In genomic region chr7:12921705-12922465, GRCm38 (mm10) we compare ENCODE assay signal across 8 mouse cellular contexts. TPM values are rescaled to one million over a fixed set of nuclear protein-coding genes. Genes with fewer than 3 reads are reported as not detected.
DNase-seq lines count a peak whose midpoint lies in the region; ATAC-seq and TF ChIP-seq lines count a peak whose summit lies in the region.

Rps5 (plus strand) TSS chr7:12922290.

- peak within 1 kb of the TSS; percentile 97 for H3K4me2 ChIP-seq in heart, embryonic 11.5 days
- peak within 1 kb of the TSS; percentile 92 for H3K4me2 ChIP-seq in kidney, embryonic 16.5 days (replicated peaks; ENCODE audit: low read depth, low read length)
- H3K4me2 ChIP-seq in myocyte (ENCODE audit: low read depth): peak within 1 kb of the TSS; percentile 95

- H3K79me2 ChIP-seq in C2C12 (ENCODE audit: control insufficient read depth, insufficient read depth): peaks cover 34% of the 10 kb centered on the region
- peaks cover 5% of the 10 kb centered on the region; the same call in 1 of the 2 replicates for H3K79me2 ChIP-seq in liver, adult 2 months (ENCODE audit: control insufficient read depth, insufficient read depth, low read length)
- peaks cover 22% of the 10 kb centered on the region for H3K79me2 ChIP-seq in myocyte (ENCODE audit: control insufficient read depth, insufficient read depth)

- TF ChIP-seq CTCF in C2C12 (IDR thresholded peaks at IDR 0.05; ENCODE audit: control insufficient read depth, insufficient read depth, insufficient read length): peak; percentile 7
- TF ChIP-seq CTCF in brain, embryonic 14.5 days (IDR thresholded peaks at IDR 0.05; ENCODE audit: borderline replicate concordance, extremely low read depth, insufficient read depth, insufficient read length): peak; percentile 91
- TF ChIP-seq CTCF in liver, adult 2 months (IDR thresholded peaks at IDR 0.05; ENCODE audit: low read depth, low read length): peak; percentile 69

- under 1% methylated on average over 55 of the region's 55 CpGs for WGBS in heart, embryonic 11.5 days (ENCODE audit: insufficient replicate concordance)
- WGBS in kidney, embryonic 16.5 days: under 1% methylated on average over 55 of the region's 55 CpGs
- WGBS in liver, adult 2 months: under 1% methylated on average over 55 of the region's 55 CpGs

- H3K27ac ChIP-seq in heart, embryonic 11.5 days (ENCODE audit: low read depth, low read length): peak within 1 kb of the TSS; percentile 70
- H3K27ac ChIP-seq in kidney, embryonic 16.5 days (ENCODE audit: low read length): peak within 1 kb of the TSS; percentile 94
- peak within 1 kb of the TSS; percentile 86 for H3K27ac ChIP-seq in liver, adult 2 months (replicated peaks; ENCODE audit: insufficient read depth, low read depth, low read length)

- H3K9ac ChIP-seq in heart, embryonic 11.5 days (ENCODE audit: low read depth, low read length): peak within 1 kb of the TSS; percentile 96
- peak within 1 kb of the TSS; percentile 96 for H3K9ac ChIP-seq in kidney, embryonic 16.5 days (replicated peaks; ENCODE audit: low read length)
- H3K9ac ChIP-seq in liver, adult 2 months (ENCODE audit: low read depth, low read length): peak within 1 kb of the TSS; percentile 85

- peaks cover 31% of the 10 kb centered on the region for H3K79me3 ChIP-seq in C2C12 (ENCODE audit: low read depth)

- H3K36me3 ChIP-seq in C2C12 (ENCODE audit: control insufficient read depth, insufficient read depth): peaks cover 44% of the 10 kb centered on the region
- H3K36me3 ChIP-seq in erythroblast, embryonic 14.5 days (ENCODE audit: control insufficient read depth): peaks cover 42% of the 10 kb centered on the region
- H3K36me3 ChIP-seq in heart, embryonic 11.5 days (ENCODE audit: control insufficient read depth, insufficient read depth, low read length): peaks cover 31% of the 10 kb centered on the region
- H3K36me3 ChIP-seq in kidney, embryonic 16.5 days (ENCODE audit: insufficient read depth, low read length): peaks cover 38% of the 10 kb centered on the region
- H3K36me3 ChIP-seq in liver, adult 2 months (ENCODE audit: control insufficient read depth, insufficient read depth, low read length): peaks cover 31% of the 10 kb centered on the region
- peaks cover 32% of the 10 kb centered on the region for H3K36me3 ChIP-seq in myocyte (ENCODE audit: control insufficient read depth, insufficient read depth)
- peaks cover 22% of the 10 kb centered on the region for H3K36me3 ChIP-seq in splenic B cell, adult 2 months (ENCODE audit: control insufficient read depth, insufficient read depth, low read length, poor library complexity, severe bottlenecking)

- H3ac ChIP-seq in C2C12 (ENCODE audit: control insufficient read depth, insufficient read length, low read depth) (peak within 1 kb of the TSS; percentile 98), myocyte (ENCODE audit: control insufficient read depth, insufficient read length) (peak within 1 kb of the TSS; percentile 53)

- TF ChIP-seq POLR2A in brain, embryonic 14.5 days (IDR thresholded peaks at IDR 0.05; ENCODE audit: borderline replicate concordance, extremely low read depth, insufficient read depth, insufficient read length, poor library complexity, severe bottlenecking): peak; percentile 43; the same call in 1 of the 2 replicates
- TF ChIP-seq POLR2A in liver, adult 2 months (IDR thresholded peaks at IDR 0.05; ENCODE audit: extremely low read depth, insufficient read depth, low read length): peak; percentile 72
- peak; percentile 79 for TF ChIP-seq POLR2A in myocyte (IDR thresholded peaks at IDR 0.05; ENCODE audit: insufficient read length, low read depth)

- peak; percentile 100 for DNase-seq in brain, embryonic 14.5 days (ENCODE audit: low read depth)
- peak; percentile 96 for DNase-seq in liver, adult 2 months (ENCODE audit: extremely low read depth, low read depth, low spot score)
- peak; percentile 100 for DNase-seq in splenic B cell, adult 2 months (ENCODE audit: low read depth, low spot score)

- no peaks in the 10 kb centered on the region for H3K27me3 ChIP-seq in C2C12 (ENCODE audit: control insufficient read depth, insufficient read depth, insufficient read length)
- H3K27me3 ChIP-seq in erythroblast, embryonic 14.5 days (ENCODE audit: control insufficient read depth): no peaks in the 10 kb centered on the region
- no peaks in the 10 kb centered on the region for H3K27me3 ChIP-seq in heart, embryonic 11.5 days (ENCODE audit: control insufficient read depth, insufficient read depth, low read length)
- H3K27me3 ChIP-seq in kidney, embryonic 16.5 days (ENCODE audit: insufficient read depth, low read length): no peaks in the 10 kb centered on the region
- H3K27me3 ChIP-seq in liver, adult 2 months (ENCODE audit: control insufficient read depth, insufficient read depth, low read length): no peaks in the 10 kb centered on the region
- no peaks in the 10 kb centered on the region for H3K27me3 ChIP-seq in myocyte (ENCODE audit: control insufficient read depth, insufficient read depth, insufficient read length)
- H3K27me3 ChIP-seq in splenic B cell, adult 2 months (ENCODE audit: control insufficient read depth, insufficient read depth, low read length, poor library complexity, severe bottlenecking): no peaks in the 10 kb centered on the region

- H3K4me1 ChIP-seq in erythroblast, embryonic 14.5 days (ENCODE audit: control insufficient read depth): peaks cover 41% of the 10 kb centered on the region
- peaks cover 6% of the 10 kb centered on the region; the same call in 1 of the 2 replicates for H3K4me1 ChIP-seq in heart, embryonic 11.5 days (ENCODE audit: control insufficient read depth, insufficient read depth, low read length)
- peaks cover 16% of the 10 kb centered on the region for H3K4me1 ChIP-seq in kidney, embryonic 16.5 days (ENCODE audit: insufficient read depth, low read length)
- H3K4me1 ChIP-seq in liver, adult 2 months (ENCODE audit: control insufficient read depth, insufficient read depth, low read length): peaks cover 11% of the 10 kb centered on the region

- peak; percentile 98 for ATAC-seq in heart, embryonic 11.5 days (replicated peaks; ENCODE audit: insufficient number of reproducible peaks, low FRiP score, low TSS enrichment)
- peak; percentile 98 for ATAC-seq in kidney, embryonic 16.5 days (ENCODE audit: low FRiP score, low TSS enrichment)

- no peaks in the 10 kb centered on the region for H3K9me3 ChIP-seq in erythroblast, embryonic 14.5 days (ENCODE audit: control insufficient read depth, low read length)
- H3K9me3 ChIP-seq in heart, embryonic 11.5 days (replicated peaks; ENCODE audit: control insufficient read depth, low read length): no peaks in the 10 kb centered on the region
- no peaks in the 10 kb centered on the region for H3K9me3 ChIP-seq in kidney, embryonic 16.5 days (ENCODE audit: low read length)

- peak within 1 kb of the TSS; percentile 75 for H3K4me3 ChIP-seq in C2C12 (ENCODE audit: insufficient read depth, poor library complexity, severe bottlenecking)
- H3K4me3 ChIP-seq in erythroblast, embryonic 14.5 days (replicated peaks): peak within 1 kb of the TSS; percentile 78
- peak within 1 kb of the TSS; percentile 99 for H3K4me3 ChIP-seq in heart, embryonic 11.5 days (ENCODE audit: low read depth, low read length)
- peak within 1 kb of the TSS; percentile 98 for H3K4me3 ChIP-seq in kidney, embryonic 16.5 days (ENCODE audit: low read length)
- H3K4me3 ChIP-seq in liver, adult 2 months (ENCODE audit: insufficient read depth, low read depth, low read length): peak within 1 kb of the TSS; percentile 90
- peak within 1 kb of the TSS; percentile 98 for H3K4me3 ChIP-seq in myocyte

TF ChIP-seq in C2C12, 6 proteins besides CTCF, POLR2A, EP300 and RAD21:
- TF ChIP-seq MAX (IDR thresholded peaks at IDR 0.05) (peak; percentile 83), MYOG (IDR thresholded peaks at IDR 0.05; ENCODE audit: control insufficient read depth, extremely low read depth, insufficient read length) (no peak), USF1 (IDR thresholded peaks at IDR 0.05; ENCODE audit: low read depth) (no peak), CEBPB (IDR thresholded peaks at IDR 0.05; ENCODE audit: low read depth) (no peak)

TF ChIP-seq in myocyte, 11 proteins besides CTCF, POLR2A, EP300 and RAD21:
- TF ChIP-seq E2F4 (IDR thresholded peaks at IDR 0.05; ENCODE audit: insufficient read depth): no peak
- TF ChIP-seq SRF (IDR thresholded peaks at IDR 0.05; ENCODE audit: control insufficient read depth, insufficient read length, low read depth): peak; percentile 36
- TF ChIP-seq POLR2AphosphoS2 (IDR thresholded peaks at IDR 0.05; ENCODE audit: insufficient read length, low read depth): peak; percentile 87

RNA-seq across cellular contexts. Expression of gene Rps5, which starts in this region (rescaled TPM):
- polyA plus RNA-seq in C2C12 (2012; fragmentation: generic; extraction: Trizol) (3,397 TPM), myocyte (2012; fragmentation: generic; extraction: Trizol) (2,432 TPM)
- 2,137 and 2,684 TPM in 2 replicates for polyA plus RNA-seq in brain, embryonic 14.5 days (2012; rRNA removed)
- 328 and 368 TPM in 2 replicates for polyA plus RNA-seq in erythroblast, embryonic 14.5 days (2012)
- 659 and 704 TPM in 2 replicates for polyA plus RNA-seq in heart, embryonic 11.5 days (2014; fragmentation: Nextera tagmentation; extraction: Ambion mirVana)
- polyA plus RNA-seq in kidney, embryonic 16.5 days (2015; fragmentation: Nextera tagmentation; extraction: Ambion mirVana): 983 and 1,044 TPM in 2 replicates
- 773 and 998 TPM in 2 replicates for total RNA-seq in liver, adult 2 months (2014; rRNA removed)
- 789 and 798 TPM in 2 replicates for polyA plus RNA-seq in liver, adult 2 months (2012; rRNA removed)

Comparison
In these comparisons a context has a peak if more than half of its experiments do, and no peak if none do; other contexts are left out.
1. Peak in every context shown above with its lines: DNase-seq, ATAC-seq, H3K4me3 ChIP-seq and H3K27ac ChIP-seq.
2. CTCF ChIP-seq: peak in every context shown above with its lines; median percentile 91 in brain, embryonic 14.5 days; 69 in liver, adult 2 months; 7 in C2C12.